Mouse (Mus musculus) neural tube, embryonic 11.5 days (tissue): ENCODE results near the gene Gm10282. TPM values are rescaled to one million over a fixed set of nuclear protein-coding genes. Genes with fewer than 3 reads are reported as not detected.

Experiments used
- ATAC-seq: fragments of 200-750 bp; cut with Nextera tagmentation; 2 replicates; pipeline ENCODE4 v1.8.0; 2017; ENCODE audit warnings: moderate number of reproducible peaks, mild to moderate bottlenecking, moderate TSS enrichment, moderate library complexity; ENCODE audit not compliant: insufficient read depth, low FRiP score, low TSS enrichment
- DNase-seq: peaks from one replicate; pipeline ENCODE4 v3.0.0-alpha.2; 2015; ENCODE audit warnings: low spot score
- H3K27ac ChIP-seq: fragments of 300-500 bp; sonication (generic); 2 replicates; pipeline ENCODE4 v1.5.1; 2014; ENCODE audit warnings: low read depth, mild to moderate bottlenecking, low read length
- H3K27me3 ChIP-seq: fragments of 300-500 bp; sonication (generic); 2 replicates; pipeline ENCODE4 v1.6.1; 2014; ENCODE audit warnings: mild to moderate bottlenecking, low read length, mixed read lengths; ENCODE audit not compliant: control insufficient read depth, insufficient read depth
- H3K36me3 ChIP-seq: fragments of 300-500 bp; sonication (generic); 2 replicates; pipeline ENCODE4 v1.6.1; 2014; ENCODE audit warnings: mild to moderate bottlenecking, low read length, moderate library complexity, mixed read lengths; ENCODE audit not compliant: control insufficient read depth, insufficient read depth
- H3K4me1 ChIP-seq: fragments of 300-500 bp; sonication (generic); 2 replicates; pipeline ENCODE4 v1.6.1; 2014; ENCODE audit warnings: low read length, mixed read lengths; ENCODE audit not compliant: control insufficient read depth, insufficient read depth
- H3K4me2 ChIP-seq: fragments of 300-500 bp; sonication (generic); 2 replicates; pipeline ENCODE4 v1.6.1; 2014; ENCODE audit warnings: low read depth, mild to moderate bottlenecking, moderate library complexity
- H3K4me3 ChIP-seq: fragments of 300-500 bp; sonication (generic); 2 replicates; pipeline ENCODE4 v1.5.1; 2014; ENCODE audit warnings: low read depth, low read length
- H3K9ac ChIP-seq: fragments of 300-500 bp; sonication (generic); 2 replicates; pipeline ENCODE4 v1.6.1; 2014; ENCODE audit warnings: mild to moderate bottlenecking, low read length
- H3K9me3 ChIP-seq: fragments of 300-500 bp; sonication (generic); 2 replicates; pipeline ENCODE4 v1.6.1; 2016; ENCODE audit warnings: low read length; ENCODE audit not compliant: control insufficient read depth
- WGBS: fragments of 180-500 bp; shearing (Covaris S2); extraction: QIAGEN DNeasy Blood & Tissue Kit; methylation state at CpG from one replicate; pipeline ENCODE4 v1.1.7; 2014; 5-methylcytosine and 5-hydroxymethylcytosine counted together
- polyA plus RNA-seq: library from polyadenylated mRNA; unstranded; fragments of >200 nt; fragmentation: Nextera tagmentation; extraction: Ambion mirVana; gene quantifications from 2 replicates; pipeline ENCODE4 v1.2.1, GENCODE M21; 2014

Gene Gm10282
- polyA plus RNA-seq, 1 experiment from 2014 or later, result 35.7 TPM

- Histone ChIP-seq H3K9me3 (no peaks in the 10 kb centered on the region), H3K4me1 (no peaks in the 10 kb centered on the region), H3K27me3 (no peaks in the 10 kb centered on the region), H3K27ac (no peak overlapping the region), H3K4me3 (no peak overlapping the region), H3K9ac (no peak overlapping the region), H3K4me2 (no peak overlapping the region), H3K36me3 (peaks cover 5% of the 10 kb centered on the region; the same call in 1 of the 2 replicates)
- ATAC-seq, result no peak
- WGBS, result 100% methylated on average over 2 of the region's 2 CpGs
- DNase-seq, result no peak
Measured at GRCm38 (mm10) chr8:72348114-72348513, 43.1 kb upstream of the Gm10282 start.

- Histone ChIP-seq H3K4me2 (no peak overlapping the region), H3K4me1 (no peaks in the 10 kb centered on the region), H3K27ac (no peak overlapping the region), H3K27me3 (no peaks in the 10 kb centered on the region), H3K4me3 (no peak overlapping the region), H3K9ac (no peak overlapping the region), H3K9me3 (no peaks in the 10 kb centered on the region), H3K36me3 (peaks cover 4% of the 10 kb centered on the region; the same call in 1 of the 2 replicates)
- no peak for ATAC-seq
- no peak for DNase-seq
- 95% methylated on average over 1 of the region's 1 CpGs for WGBS
Measured at GRCm38 (mm10) chr8:72347553-72347952, 42.5 kb upstream of the Gm10282 start.

- H3K4me1 ChIP-seq, result no peaks in the 10 kb centered on the region
- H3K9ac ChIP-seq, result no peak overlapping the region
- DNase-seq, result no peak
- H3K9me3 ChIP-seq, result no peaks in the 10 kb centered on the region
- 88% methylated on average over 3 of the region's 4 CpGs for WGBS
- no peaks in the 10 kb centered on the region for H3K27me3 ChIP-seq
- no peak overlapping the region for H3K4me2 ChIP-seq
- no peak for ATAC-seq
- no peak overlapping the region for H3K4me3 ChIP-seq
- H3K36me3 ChIP-seq, result peaks cover 9% of the 10 kb centered on the region
- no peak overlapping the region for H3K27ac ChIP-seq
Measured at GRCm38 (mm10) chr8:72343725-72344124, 38.7 kb upstream of the Gm10282 start.

GRCm38 (mm10) chr8:72342556-72343300 lies 37.7 kb upstream of the Gm10282 start:
- DNase-seq (no peak), ATAC-seq (no peak)
- Histone ChIP-seq H3K9ac (no peak overlapping the region), H3K27ac (no peak overlapping the region), H3K27me3 (no peaks in the 10 kb centered on the region), H3K4me1 (no peaks in the 10 kb centered on the region), H3K4me2 (no peak overlapping the region), H3K4me3 (no peak overlapping the region), H3K36me3 (peaks cover 7% of the 10 kb centered on the region), H3K9me3 (no peaks in the 10 kb centered on the region)
- WGBS, result 94% methylated on average over 5 of the region's 5 CpGs

- H3K27me3 ChIP-seq, result no peaks in the 10 kb centered on the region
- no peaks in the 10 kb centered on the region for H3K4me1 ChIP-seq
- no peaks in the 10 kb centered on the region for H3K9me3 ChIP-seq
- H3K9ac ChIP-seq, result no peak overlapping the region
- ATAC-seq, result no peak
- no peak overlapping the region for H3K27ac ChIP-seq
- H3K4me2 ChIP-seq, result no peak overlapping the region
- peaks cover 6% of the 10 kb centered on the region for H3K36me3 ChIP-seq
- DNase-seq, result no peak
- H3K4me3 ChIP-seq, result no peak overlapping the region
Measured at GRCm38 (mm10) chr8:72337034-72337433, 32.0 kb upstream of the Gm10282 start.

GRCm38 (mm10) chr8:72336273-72336672 lies 31.2 kb upstream of the Gm10282 start:
- Histone ChIP-seq H3K4me3 (no peak overlapping the region), H3K27ac (no peak overlapping the region), H3K4me2 (no peak overlapping the region), H3K36me3 (peaks cover 6% of the 10 kb centered on the region), H3K4me1 (no peaks in the 10 kb centered on the region), H3K9ac (no peak overlapping the region), H3K9me3 (no peaks in the 10 kb centered on the region), H3K27me3 (no peaks in the 10 kb centered on the region)
- 83% methylated on average over 2 of the region's 2 CpGs for WGBS
- DNase-seq (no peak), ATAC-seq (no peak)

GRCm38 (mm10) chr8:72334144-72334641 lies 29.1 kb upstream of the Gm10282 start:
- Histone ChIP-seq H3K4me1 (no peaks in the 10 kb centered on the region), H3K4me2 (no peak overlapping the region), H3K27ac (no peak overlapping the region), H3K9ac (no peak overlapping the region), H3K4me3 (no peak overlapping the region), H3K9me3 (no peaks in the 10 kb centered on the region), H3K36me3 (no peaks in the 10 kb centered on the region), H3K27me3 (no peaks in the 10 kb centered on the region)
- ATAC-seq (no peak), DNase-seq (no peak)
- 79% methylated on average over 4 of the region's 4 CpGs for WGBS

- Histone ChIP-seq H3K27ac (no peak overlapping the region), H3K9ac (no peak overlapping the region), H3K4me2 (no peak overlapping the region), H3K36me3 (no peaks in the 10 kb centered on the region), H3K4me3 (no peak overlapping the region), H3K9me3 (no peaks in the 10 kb centered on the region), H3K27me3 (no peaks in the 10 kb centered on the region), H3K4me1 (no peaks in the 10 kb centered on the region)
- no peak for ATAC-seq
- DNase-seq, result no peak
- 32% methylated on average over 3 of the region's 3 CpGs for WGBS
Measured at GRCm38 (mm10) chr8:72333429-72334143, 28.5 kb upstream of the Gm10282 start.

- ATAC-seq (no peak), DNase-seq (no peak)
- Histone ChIP-seq H3K9ac (no peak overlapping the region), H3K36me3 (no peaks in the 10 kb centered on the region), H3K4me1 (no peaks in the 10 kb centered on the region), H3K4me2 (no peak overlapping the region), H3K27me3 (no peaks in the 10 kb centered on the region), H3K9me3 (no peaks in the 10 kb centered on the region), H3K4me3 (no peak overlapping the region), H3K27ac (no peak overlapping the region)
- 92% methylated on average over 4 of the region's 4 CpGs for WGBS
Measured at GRCm38 (mm10) chr8:72331631-72332030, 26.6 kb upstream of the Gm10282 start.
